Mouse (Mus musculus): ENCODE results near the gene Llgl2.

Gene Llgl2

DNA sequence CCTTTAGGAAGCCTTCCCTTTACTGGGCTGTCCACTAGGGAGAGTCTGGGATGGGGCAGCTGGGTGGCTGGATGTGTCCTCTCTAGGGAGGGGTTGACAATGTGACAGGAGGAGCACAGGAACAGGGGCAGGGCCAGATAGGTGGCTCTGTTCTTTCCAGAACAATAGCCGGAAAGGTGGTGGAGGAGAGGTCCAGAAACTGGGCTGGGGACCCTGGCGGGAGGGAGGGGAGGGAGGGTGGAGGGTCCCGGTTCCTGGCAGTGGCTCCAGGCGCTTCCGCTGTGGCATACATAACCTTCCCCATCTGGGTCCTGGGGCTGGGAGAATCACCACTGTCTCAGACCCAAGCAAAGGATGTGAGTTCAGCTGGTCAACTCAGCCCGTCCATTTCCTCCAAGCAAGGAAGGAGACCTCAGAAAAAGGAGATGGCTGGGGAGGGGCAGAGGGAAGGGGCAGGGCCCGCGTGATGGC lies 14.5 kb upstream of the Llgl2 start:
- DNase-seq (ENCODE audit: low spot score): peak; percentile 85

DNA sequence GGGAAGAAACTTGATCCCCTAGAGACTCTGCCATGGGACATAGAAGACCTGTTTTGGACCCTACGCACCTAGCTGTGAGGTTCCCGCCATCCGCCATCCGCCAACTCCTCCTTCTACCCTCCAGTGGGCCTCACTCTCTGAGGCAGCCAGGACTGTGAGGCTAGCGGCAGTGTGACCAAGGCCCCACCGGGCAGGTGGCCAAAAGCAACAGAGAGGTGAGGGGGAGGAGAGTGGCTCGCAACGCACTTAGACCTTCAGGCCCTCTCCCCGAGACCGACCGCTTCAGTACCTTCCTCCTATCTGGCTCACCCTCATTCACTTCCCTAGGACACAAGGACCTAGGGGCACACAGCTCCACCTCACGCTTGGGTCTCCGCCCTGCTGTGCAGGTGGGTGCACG lies 13.5 kb upstream of the Llgl2 start:
- DNase-seq (ENCODE audit: low spot score): peak; percentile 44

DNA sequence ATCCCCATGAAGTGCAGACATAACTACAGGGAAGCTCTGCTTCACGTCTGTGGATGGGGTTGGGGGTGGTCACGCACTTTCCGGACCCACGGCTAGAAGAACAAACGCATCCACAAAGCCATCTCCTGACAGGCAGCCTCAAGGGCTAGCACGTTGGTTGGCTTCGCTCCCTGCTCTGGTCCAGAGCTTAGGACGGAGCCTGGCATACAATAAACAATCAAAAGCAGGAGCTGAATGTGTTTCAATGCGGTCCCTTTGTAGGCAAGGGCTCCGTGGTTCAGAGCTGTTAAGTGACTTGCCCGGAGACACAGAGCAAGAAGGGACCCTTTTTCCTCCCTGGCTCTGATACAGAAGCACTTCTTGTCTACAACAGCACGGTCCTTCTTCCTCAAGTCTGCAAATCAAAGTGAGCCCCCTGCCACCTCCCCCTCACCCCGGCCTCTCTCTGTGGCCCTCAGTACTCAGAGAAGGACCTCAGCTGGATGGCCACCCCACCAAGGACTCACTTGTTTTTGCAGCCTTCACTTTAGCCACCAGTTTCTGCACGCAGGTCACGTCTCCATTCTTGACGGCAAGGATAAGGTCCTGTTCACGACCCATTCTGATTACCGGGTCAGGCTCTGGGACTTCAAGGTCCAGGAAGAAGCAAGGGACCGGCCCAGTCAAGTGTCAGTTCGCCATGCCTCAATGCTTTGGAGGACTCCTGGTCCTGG lies 12.3 kb upstream of the Llgl2 start:
- DNase-seq (ENCODE audit: low spot score): no peak

DNA sequence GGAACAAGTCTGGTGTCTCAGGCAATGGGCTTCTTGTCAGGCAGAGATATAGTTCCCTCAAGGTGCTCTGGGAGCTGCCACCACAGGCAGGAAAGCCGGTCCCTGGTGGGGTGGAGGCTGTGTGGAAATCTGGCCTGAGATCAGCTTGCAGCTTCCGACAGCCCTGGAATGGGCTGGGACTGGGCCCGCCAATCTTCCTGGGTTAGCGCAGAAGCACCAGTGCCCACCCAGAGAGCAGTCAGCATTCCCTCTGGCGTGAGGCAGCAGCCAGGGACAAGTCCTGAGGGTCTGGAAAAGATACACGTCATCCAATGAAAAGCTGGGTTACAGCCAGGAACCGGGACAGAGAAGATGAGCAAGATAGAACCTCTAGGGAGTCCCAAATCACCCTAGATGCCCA lies 11.8 kb upstream of the Llgl2 start:
- DNase-seq (ENCODE audit: low spot score): peak; percentile 65

GRCm38 (mm10) chr11:115812533-115813420 lies 11.1 kb upstream of the Llgl2 start:
- no peak for DNase-seq (ENCODE audit: low spot score)

GRCm38 (mm10) chr11:115813507-115814296 lies 10.1 kb upstream of the Llgl2 start, which contains the start of gene Caskin2:
Gene Caskin2, minus strand, starts transcription at chr11:115813639.
- DNase-seq (ENCODE audit: low spot score): peak; percentile 96

GRCm38 (mm10) chr11:115814605-115815450 lies 9.0 kb upstream of the Llgl2 start, which contains the start of gene Tsen54:
Gene Tsen54, plus strand, starts transcription at chr11:115814724.
- peak; percentile 85 for DNase-seq (ENCODE audit: low spot score)

DNA sequence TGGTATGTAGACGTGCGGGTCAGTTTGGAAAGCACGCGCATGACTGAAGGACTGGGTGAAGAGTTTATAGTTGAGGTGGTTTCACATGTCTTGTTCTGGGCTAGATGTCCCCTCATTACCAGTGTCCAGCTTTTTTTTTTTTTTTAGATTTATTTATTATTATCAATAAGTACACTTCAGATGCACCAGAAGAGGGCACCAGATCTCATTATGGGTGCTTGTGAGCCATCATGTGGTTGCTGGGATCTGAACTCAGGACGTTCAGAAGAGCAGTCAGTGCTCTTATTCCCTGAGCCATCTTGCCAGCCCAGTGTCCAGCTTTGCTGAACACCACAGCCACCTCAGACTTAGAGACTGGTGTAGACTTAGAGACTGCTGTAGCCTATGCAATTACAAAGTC lies 6.5 kb upstream of the Llgl2 start:
- DNase-seq (ENCODE audit: low spot score): no peak

- no peak for DNase-seq (ENCODE audit: low spot score)
These were observed 3.8 kb upstream of the Llgl2 start for GRCm38 (mm10) chr11:115819915-115820623.

- no peak for DNase-seq (ENCODE audit: low spot score)
These were observed 2.8 kb upstream of the Llgl2 start for GRCm38 (mm10) chr11:115821001-115821400.

GRCm38 (mm10) chr11:115824813-115825212 lies 964 bp downstream of the Llgl2 start:
- no peak for DNase-seq (ENCODE audit: low spot score)

DNA sequence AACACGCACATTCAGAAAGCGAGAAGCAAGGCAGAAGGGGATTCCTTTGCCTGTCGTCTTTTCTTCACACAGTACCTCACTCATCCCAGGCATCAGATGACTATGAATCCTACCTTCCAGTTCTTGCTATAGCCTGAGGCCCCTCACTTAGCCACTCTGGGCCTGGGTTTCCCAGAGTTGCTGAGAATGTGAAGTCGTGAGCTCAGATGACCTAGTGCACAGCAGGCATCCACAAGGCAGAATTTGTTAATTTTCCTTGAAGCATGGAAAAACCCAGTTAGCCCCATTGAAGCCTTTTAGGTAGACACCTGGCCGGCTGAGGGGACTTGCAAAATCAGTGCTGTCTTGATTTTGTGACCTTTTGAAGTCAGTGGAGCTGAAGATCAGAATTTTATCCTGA lies 2.6 kb downstream of the Llgl2 start:
- no peak for DNase-seq (ENCODE audit: low spot score)

DNA sequence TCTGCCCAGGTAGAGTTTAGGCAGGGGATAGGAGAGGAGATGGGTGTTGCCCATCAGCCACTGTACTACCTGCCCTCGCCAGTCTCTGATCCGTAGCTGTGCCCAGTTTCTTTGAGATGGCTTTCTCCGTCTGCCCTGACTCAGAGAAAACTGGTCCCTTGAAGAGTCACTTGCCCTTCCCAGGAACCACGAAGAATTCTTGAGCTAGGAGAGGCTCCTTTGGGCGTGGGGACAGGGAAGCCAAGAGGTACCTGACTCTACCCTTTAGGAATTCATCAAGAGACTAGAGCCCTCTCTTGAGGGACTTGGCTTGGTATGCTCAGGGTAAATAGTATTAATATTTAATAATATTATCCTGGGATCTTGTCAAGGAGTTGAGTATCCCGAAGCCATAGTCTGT lies 3.8 kb downstream of the Llgl2 start:
- peak; percentile 55 for DNase-seq (ENCODE audit: low spot score)

DNA sequence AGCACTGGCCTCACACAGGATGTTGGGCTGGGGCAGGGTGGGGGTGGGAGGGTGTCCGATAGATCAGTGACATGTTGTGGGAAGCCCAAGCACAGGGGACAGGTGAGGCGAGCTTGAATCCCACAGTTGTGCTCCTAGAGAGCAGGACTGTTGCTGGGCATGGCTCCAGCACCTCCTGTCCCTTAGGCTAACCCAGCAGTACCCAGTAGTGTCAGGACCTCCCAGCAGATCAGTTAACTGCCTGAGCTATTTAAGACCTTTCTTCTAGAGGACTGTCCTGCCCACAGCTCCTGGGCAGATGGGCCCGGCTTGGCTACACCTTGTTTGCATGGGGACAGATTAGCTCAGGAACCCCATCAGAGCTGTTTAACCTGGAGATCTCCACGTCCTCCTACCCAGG lies 5.2 kb downstream of the Llgl2 start:
- no peak for DNase-seq (ENCODE audit: low spot score)

GRCm38 (mm10) chr11:115830550-115831325 lies 6.9 kb downstream of the Llgl2 start:
- no peak for DNase-seq (ENCODE audit: low spot score)

- DNase-seq (ENCODE audit: low spot score): no peak
These were observed 7.7 kb downstream of the Llgl2 start for GRCm38 (mm10) chr11:115831518-115831917.

- DNase-seq (ENCODE audit: low spot score): no peak
These were observed 8.2 kb downstream of the Llgl2 start for GRCm38 (mm10) chr11:115832064-115832463.

DNA sequence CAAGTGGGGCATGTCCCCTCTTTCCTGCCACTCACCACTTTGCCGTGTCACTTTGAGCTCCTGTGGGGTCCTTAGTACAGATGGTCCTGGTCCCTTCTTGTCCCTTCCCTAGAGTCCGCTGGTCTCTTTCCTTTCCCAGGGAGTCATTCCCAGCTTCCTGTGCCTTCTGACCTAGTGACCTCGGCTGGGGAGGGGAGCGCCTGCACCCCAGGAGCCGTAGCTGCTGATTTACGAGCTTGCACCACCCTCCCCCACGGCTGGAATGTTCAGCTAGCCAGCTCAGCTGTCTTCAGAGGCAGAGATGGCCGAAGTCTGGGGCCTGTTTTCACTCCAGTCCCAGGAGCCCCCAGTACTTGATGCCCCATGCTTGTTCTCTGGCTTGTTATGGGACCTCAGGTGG lies 8.7 kb downstream of the Llgl2 start:
- DNase-seq (ENCODE audit: low spot score): peak; percentile 45

DNA sequence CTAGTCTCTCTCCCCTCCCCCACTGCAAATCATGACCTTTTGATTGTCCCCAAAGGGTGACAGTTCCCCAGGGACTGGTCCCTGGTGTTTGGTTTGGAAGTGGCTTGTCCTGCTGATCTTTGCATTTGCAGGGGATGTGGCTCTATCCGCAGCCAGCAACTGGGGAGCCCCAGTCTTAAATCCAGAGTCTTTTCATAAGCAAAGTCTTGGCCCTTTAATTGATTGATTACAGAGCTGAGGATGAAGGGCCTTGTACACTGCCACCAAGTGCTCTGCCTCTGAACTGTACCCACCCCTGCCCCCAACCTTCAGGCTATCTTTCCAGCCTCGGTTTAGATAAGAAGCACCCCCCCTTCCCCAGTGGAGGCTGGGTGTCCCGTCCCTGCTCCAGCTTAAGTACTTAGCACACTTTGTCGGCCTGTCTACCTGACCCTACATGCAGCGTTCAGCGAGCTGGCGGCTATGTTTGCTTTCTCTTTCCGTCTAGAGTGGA lies 9.2 kb downstream of the Llgl2 start:
- peak; percentile 57 for DNase-seq (ENCODE audit: low spot score)

GRCm38 (mm10) chr11:115834033-115834432 lies 10.2 kb downstream of the Llgl2 start:
- no peak for DNase-seq (ENCODE audit: low spot score)
